Mouse (Mus musculus): ENCODE data around the gene Katnal1.

- TF ChIP-seq CTCF (IDR thresholded peaks at IDR 0.05; ENCODE audit: low read depth) (no peak), EP300 (IDR thresholded peaks at IDR 0.05; ENCODE audit: low read depth) (no peak)
Measured at GRCm38 (mm10) chr5:148976876-148977275, 47.8 kb upstream of the Katnal1 start.
